Mouse (Mus musculus): ENCODE measurements around the gene Maz.

Gene Maz

DNA sequence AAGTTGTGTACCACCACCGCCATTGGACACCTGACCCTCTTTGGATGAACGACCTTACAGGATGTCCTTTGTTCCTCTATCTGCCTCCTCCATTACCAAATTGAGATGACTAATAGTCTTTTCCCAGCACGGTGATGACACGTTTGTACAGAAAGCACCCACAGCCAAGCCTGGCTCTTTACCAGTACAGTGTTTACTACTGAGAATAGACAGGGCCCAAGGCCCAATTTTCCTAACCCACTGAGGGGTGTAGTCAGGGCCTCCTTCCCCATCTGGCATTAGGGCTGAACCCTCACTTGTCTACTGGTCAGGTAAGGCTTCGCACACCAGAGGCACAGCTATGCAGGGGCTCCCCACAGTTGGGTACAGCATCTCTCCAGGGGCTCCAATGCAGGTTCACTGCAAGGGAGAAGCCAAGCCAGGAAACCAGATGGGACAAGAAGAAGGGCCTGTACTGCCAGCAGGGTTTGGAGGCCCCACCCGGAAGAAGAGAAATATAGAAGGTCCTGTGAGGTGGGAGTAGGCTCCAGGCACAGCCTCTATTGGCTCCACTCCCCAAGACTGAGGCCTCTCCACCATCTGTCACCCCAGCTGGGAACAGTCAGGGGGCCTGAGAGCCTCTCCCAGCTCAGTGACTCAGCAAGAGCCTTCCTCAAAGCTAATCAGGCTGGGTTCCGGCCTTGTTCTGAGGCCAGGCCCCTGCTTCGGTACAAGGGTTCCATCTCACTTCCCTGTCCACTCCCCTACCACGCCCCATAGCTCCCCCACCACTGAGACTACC is 18.4 kb downstream of the Maz start:
- DNase-seq (ENCODE audit: low read depth in 2 of 2, low spot score in 2 of 2), result no peak

DNA sequence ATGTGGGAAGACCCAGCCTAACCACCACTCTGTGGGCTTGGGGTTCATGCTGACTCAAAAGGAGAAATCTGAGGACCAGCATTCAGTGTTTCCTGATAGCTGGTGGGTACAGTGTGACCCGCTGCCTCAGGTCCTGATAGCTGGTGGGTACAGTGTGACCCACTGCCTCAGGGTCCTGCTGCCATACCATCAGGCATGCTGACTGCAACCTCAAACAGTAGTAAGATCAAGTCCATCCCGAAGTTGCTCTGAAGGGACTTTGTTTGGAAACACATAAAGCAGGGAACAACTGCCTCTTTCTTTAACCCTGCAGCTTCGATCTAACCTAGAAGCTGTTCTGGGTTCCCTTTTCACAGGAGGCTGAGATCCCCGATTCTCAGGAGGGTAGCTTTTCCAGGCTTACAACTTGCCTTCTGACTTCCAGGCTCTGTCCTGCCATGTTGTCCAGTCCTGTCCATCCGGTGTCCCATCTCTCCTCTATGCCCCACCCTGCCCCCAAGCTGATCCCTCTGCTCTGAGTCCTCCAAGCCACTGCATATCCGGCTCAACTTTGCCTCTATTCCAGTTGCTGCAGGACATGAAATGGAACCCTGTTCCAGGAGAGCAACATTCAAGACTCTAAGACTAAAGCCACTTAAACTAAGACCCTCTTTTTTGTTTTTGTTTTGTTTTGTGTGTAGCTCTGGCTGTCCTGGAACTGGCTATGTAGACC is 19.4 kb downstream of the Maz start:
- no peak for DNase-seq (ENCODE audit: low read depth in 2 of 2, low spot score in 2 of 2)

- DNase-seq (ENCODE audit: low read depth in 2 of 2, low spot score in 2 of 2), result no peak
Measured at GRCm38 (mm10) chr7:127004122-127004875, 22.5 kb downstream of the Maz start.

DNA sequence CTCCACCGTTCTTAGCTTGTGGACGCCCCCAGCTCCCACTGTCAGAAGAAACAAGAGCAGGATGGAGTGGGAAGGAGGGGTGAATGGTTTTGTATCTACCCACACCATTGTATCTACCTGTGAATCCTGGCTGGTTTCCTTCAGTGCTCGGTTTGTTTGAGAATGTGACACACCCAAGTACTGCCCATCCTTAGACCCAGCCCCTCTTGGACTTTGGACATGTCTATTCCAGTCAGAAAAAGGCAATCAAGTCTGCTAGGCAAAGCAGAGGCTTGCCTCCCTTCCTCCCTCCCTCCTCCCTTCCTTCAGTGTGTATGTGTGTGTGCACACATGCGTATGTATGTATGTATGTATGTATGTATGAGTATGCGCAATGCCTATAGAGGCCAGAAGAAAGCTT is 23.2 kb downstream of the Maz start:
- DNase-seq (ENCODE audit: low read depth in 2 of 2, low spot score in 2 of 2), result no peak

GRCm38 (mm10) chr7:126999568-126999967 is 27.3 kb downstream of the Maz start:
- DNase-seq (ENCODE audit: low read depth in 2 of 2, low spot score in 2 of 2), result peak; percentile 44 to 59

DNA sequence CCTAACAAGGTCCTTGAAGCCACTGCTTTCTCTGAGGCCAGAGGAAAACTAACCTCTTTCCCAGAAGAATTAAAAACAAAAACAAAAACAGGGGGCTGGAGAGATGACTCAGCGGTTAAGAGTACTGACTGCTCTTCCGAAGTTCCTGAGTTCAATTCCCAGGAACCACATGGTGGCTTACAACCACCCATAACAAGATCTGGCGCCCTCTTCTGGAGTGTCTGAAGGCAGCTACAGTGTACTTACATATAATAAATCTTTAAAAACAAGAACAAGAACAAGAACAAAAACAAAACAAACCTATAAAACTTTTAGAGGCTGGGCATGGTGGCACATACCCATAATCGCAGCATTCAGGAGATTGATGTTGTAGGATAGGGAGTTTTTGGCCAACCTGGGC is 30.4 kb downstream of the Maz start:
- no peak for DNase-seq (ENCODE audit: low read depth in 2 of 2, low spot score in 2 of 2)

GRCm38 (mm10) chr7:126988816-126989215 is 38.0 kb downstream of the Maz start:
- DNase-seq (ENCODE audit: low read depth in 2 of 2, low spot score in 2 of 2), result no peak

DNA sequence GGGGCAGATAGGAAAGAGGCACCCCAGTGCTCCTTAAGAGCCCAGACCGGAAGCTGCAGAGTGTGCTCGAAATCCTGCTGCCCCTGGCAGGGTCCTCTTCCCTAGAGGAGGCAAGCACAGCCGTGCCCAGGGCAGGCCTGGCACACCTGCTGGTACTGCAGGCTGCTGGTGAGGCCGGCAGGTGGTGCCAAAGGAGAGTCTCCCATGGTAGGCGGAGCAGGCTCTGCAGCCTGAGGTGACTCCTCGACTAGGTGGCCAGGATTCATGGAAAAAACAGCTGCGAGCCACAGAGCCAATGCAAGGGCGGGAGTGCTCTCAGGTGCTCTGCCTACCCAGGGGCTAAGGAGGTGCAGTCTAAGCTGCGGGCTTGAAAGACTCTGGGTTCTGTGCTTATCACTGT is 40.5 kb downstream of the Maz start:
- no peak for DNase-seq (ENCODE audit: low read depth in 2 of 2, low spot score in 2 of 2)

DNA sequence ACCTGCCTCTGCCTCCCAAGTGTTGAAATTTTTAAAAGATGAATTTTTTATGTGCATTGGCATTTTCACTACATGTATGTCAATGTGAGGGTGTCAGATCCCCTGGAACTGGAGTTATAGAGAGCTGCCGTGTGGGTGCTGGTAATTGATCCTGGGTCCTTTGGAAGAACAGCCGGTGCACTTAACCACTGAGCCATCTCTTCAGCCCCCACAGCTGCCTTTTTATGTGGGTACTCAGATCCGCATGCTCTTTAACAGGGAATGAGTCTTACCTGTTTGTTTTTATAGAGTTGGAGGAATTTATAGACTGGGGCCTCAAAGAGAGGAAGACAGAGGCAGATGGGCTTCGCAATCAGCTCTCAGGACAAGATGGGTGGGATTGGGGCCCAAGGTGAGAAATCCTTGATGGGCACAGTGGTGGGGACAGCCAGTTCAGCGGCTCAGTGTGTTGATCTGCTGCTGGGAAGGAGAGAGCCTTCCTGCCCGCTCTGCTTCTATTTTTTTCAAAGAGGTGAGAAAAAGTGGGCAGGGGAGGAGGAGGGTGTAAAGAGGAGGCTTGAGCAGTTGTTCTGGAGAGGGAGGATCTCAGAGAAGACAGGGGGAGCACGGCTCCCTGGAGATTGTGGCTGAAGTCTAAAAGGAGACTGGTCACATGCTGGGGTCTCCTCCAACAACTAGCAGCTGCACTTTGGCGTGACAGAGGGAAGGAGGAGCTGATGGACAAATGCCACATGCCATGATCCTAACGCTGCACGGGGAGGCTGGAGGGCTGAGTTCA is 42.0 kb downstream of the Maz start:
- DNase-seq (ENCODE audit: low read depth in 2 of 2, low spot score in 2 of 2), result no peak

- no peak for DNase-seq (ENCODE audit: low read depth in 2 of 2, low spot score in 2 of 2)
Measured at GRCm38 (mm10) chr7:126983113-126983512, 43.7 kb downstream of the Maz start.

DNA sequence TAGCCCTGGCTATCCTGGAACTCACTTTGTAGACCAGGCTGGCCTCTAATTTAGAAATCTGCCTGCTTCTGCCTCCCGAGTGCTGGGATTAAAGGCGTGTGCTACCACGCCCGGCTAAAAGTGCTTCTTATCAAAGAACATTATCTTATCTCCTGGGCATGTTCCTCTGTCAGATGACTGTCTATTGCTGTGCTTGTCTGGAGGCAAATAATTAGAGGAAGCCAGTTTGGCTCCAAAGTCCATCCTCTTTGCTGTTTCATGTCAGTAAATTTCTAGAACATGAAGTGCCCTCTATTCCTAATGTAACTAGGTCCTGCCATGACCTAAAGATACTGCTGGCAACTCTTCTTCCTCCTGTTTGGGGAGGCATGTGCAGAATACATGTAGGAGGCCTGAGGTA is 44.8 kb downstream of the Maz start:
- no peak for DNase-seq (ENCODE audit: low read depth in 2 of 2, low spot score in 2 of 2)

- DNase-seq (ENCODE audit: low read depth in 2 of 2, low spot score in 2 of 2), result no peak
Measured at GRCm38 (mm10) chr7:126981601-126982000, 45.2 kb downstream of the Maz start.

DNA sequence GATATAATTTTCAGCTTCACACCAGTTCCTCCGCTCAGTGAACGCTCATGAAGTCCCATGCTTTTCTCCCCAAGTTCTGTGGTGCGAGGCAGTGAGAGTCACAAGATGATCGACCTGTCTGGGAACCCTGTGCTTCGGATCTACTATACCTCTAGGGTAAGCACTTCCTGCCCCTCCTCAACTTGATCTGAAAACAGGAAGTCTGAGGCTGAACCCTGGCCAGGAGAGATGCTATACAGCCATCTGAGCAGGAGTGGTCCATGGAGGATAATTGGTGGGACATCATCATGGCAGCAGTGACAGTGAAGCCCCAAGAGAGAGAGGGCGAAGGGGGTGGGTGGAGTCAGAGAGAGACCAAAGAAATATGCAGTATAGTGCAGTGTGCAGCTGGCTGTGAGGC is 48.0 kb downstream of the Maz start:
- DNase-seq (ENCODE audit: low read depth in 2 of 2, low spot score in 2 of 2), result peak; percentile 11 to 30

DNA sequence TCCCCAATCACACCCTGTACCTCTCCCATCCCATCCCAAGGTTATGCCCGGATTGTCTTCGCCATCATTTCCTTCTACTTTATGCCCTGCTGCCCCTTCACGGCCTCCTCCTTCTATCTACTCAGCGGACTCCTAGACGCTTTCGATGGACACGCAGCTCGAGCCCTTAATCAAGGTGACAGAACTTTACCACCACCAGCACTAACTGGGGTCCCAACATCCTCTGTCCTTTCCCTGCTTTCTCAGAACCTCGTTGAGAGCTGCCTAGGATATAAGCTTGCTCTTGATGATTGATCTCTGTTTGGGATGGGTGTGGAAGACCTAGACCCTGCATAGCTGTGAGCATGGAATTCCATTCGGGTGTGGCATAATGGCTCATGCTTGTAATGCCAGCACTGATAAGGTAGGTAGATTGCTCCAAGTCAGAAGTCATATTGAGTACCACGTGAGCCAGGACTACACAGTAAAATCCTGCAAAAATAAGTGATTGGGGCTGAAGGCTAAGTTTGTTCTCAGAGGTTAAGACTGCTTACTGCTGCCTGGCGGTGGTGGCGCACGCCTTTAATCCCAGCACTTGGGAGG is 49.9 kb downstream of the Maz start:
- DNase-seq (ENCODE audit: low read depth in 2 of 2, low spot score in 2 of 2), result no peak

DNA sequence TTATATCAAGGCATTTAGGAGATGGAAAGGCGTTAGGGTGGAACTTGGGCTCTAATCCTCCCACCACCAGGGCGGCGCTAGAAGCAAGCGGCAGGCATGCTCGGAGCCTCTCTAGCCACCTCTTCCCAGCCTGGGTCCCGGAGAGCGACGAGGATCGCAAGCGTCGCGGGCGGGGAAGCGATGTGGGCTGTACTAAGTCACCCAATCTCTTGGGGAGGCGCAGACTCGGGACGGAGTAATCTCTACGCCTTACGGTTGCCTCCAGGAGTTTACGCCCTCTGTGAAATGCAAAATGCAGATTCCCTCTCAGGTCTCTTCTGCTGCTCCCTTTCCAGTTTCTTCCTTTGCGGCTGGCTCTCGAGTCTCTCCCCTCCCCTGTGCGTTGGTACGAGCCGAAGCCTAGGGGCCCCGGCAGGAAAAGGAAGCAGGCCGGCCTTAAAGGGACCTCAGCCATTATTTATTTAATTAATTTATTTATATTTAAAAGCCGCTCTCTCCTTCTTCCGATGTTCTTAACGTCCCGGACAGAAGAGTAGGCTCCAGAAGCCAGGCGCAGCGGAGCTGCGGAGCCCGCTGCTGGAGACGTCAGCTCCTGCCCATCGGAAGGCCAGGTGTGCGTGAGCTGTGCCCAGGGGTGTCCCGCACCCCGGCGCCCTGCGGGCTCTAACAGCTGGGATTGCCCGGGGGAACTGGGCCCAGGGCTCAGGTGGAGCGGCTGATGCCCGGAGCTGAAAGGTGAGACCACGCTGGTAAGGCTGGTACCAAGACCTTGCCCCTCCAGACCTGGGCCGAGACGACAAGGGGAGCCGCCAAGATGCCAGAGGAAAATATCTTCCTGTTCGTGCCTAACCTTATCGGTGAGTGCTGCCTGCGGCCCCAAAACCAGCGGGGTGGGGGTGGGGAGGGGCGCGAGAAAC is 50.6 kb downstream of the Maz start, which contains the start of gene Cdiptos:
Gene Cdiptos (minus strand): TSS at position 149 of the 917 bp plus-strand sequence.
- peak; percentile 94 to 96 for DNase-seq (ENCODE audit: low read depth in 2 of 2, low spot score in 2 of 2)

DNA sequence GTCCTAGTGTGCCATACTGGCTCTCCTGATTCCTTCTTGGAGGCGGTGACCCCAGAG is 51.1 kb downstream of the Maz start, which contains the start of gene Cdipt:
Gene Cdipt (plus strand): TSS at position 22 of the 57 bp plus-strand sequence.
- no peak for DNase-seq (ENCODE audit: low read depth in 2 of 2, low spot score in 2 of 2)

GRCm38 (mm10) chr7:126975493-126975892 is 51.3 kb downstream of the Maz start:
- no peak for DNase-seq (ENCODE audit: low read depth in 2 of 2, low spot score in 2 of 2)
